Mouse (Mus musculus) liver, postnatal 0 days (tissue): Measurements from ENCODE around the gene Ctcf.

ENCODE experiments used
- CTCF ChIP-seq: sonication (generic); IDR thresholded peaks from 2 replicates; pipeline ENCODE4 v1.5.1; 2016; ENCODE audit warnings: antibody characterized with exemption, low read depth
- EP300 ChIP-seq: IDR thresholded peaks from 2 replicates; pipeline ENCODE4 v1.6.1; 2016; ENCODE audit warnings: antibody characterized with exemption, low read depth, mild to moderate bottlenecking

- no peak for TF ChIP-seq CTCF
- no peak for TF ChIP-seq EP300
Observed at GRCm38 (mm10) chr8:105618892-105619591, 17.3 kb upstream of the Ctcf start.
